Mouse (Mus musculus) gastrocnemius, postnatal 25 days (tissue): ENCODE data around the gene Gm5483. TPM values are rescaled to one million over a fixed set of nuclear protein-coding genes. Genes with fewer than 3 reads are reported as not detected.
"Not testable (repeated sequence)": the region's sequence is repeated elsewhere in the genome, so short reads cannot be mapped to it uniquely, and the experiment has no call there.

Experiments
- DNase-seq: peaks from one replicate; pipeline ENCODE4 v3.0.0; 2022
- long read RNA-seq, 2 experiments: library from polyadenylated mRNA; stranded (forward); transcript quantifications; one replicate each; pipeline ENCODE4 v2.0.0; 2021
- total RNA-seq, 2 experiments: library from RNA; stranded (reverse); gene quantifications; 1 replicate in 1 of 2; 2 replicates in 1 of 2; pipeline ENCODE4 v1.2.3; 2021

Gm5483 gene
- total RNA-seq = not detected
- long read RNA-seq, experiment 1 = 0 reads
- long read RNA-seq, experiment 2 = 0 reads

GRCm38 (mm10) chr16:36183912-36184311 lies at the start of gene Gm5483:
TSS of gene Gm5483 (plus strand) at chr16:36184212.
- not testable (repeated sequence) for DNase-seq

GRCm38 (mm10) chr16:36138201-36138600 lies 45.8 kb upstream of the Gm5483 start:
- no peak for DNase-seq

GRCm38 (mm10) chr16:36156402-36156975 lies 27.5 kb upstream of the Gm5483 start, which contains the start of gene Stfa2l1:
TSS of gene Stfa2l1 (plus strand) at chr16:36156811.
- no peak for DNase-seq

- DNase-seq = not testable (repeated sequence)
These were observed 16.2 kb upstream of the Gm5483 start for GRCm38 (mm10) chr16:36167841-36168240.

- DNase-seq = no peak
These were observed 7.9 kb upstream of the Gm5483 start for GRCm38 (mm10) chr16:36176108-36176507.

GRCm38 (mm10) chr16:36179910-36180309 lies 4.1 kb upstream of the Gm5483 start:
- no peak for DNase-seq

GRCm38 (mm10) chr16:36199226-36199625 lies 15.2 kb downstream of the Gm5483 start:
- no peak for DNase-seq

- DNase-seq = no peak
These were observed 19.8 kb downstream of the Gm5483 start for GRCm38 (mm10) chr16:36203846-36204245.

- not testable (repeated sequence) for DNase-seq
These were observed 21.7 kb downstream of the Gm5483 start for GRCm38 (mm10) chr16:36205684-36206083.

GRCm38 (mm10) chr16:36209967-36210453 lies 26.0 kb downstream of the Gm5483 start, which contains the start of gene Gm5416:
TSS of gene Gm5416 (plus strand) at chr16:36210403.
- DNase-seq = no peak

GRCm38 (mm10) chr16:36221168-36221567 lies 37.2 kb downstream of the Gm5483 start, which contains the start of gene 2010005H15Rik:
TSS of gene 2010005H15Rik (plus strand) at chr16:36221468.
- not testable (repeated sequence) for DNase-seq

Other genes starting within 250 kb of the Gm5483 start
- 1 to 10 TPM; 4.0 to 4.3 TPM for gene Parp9, start 245.7 kb upstream of the Gm5483 start, total RNA-seq
- gene Dtx3l, start 245.1 kb upstream of the Gm5483 start, total RNA-seq = 1 to 10 TPM; 3.2 to 4.2 TPM
- 100 to 1,000 TPM; 142 TPM for gene Kpna1, start 205.5 kb upstream of the Gm5483 start, total RNA-seq
- gene Wdr5b, start 143.0 kb upstream of the Gm5483 start, total RNA-seq = 1 to 10 TPM; 1.5 to 2.0 TPM
- 100 to 1,000 TPM; 115 to 131 TPM for gene Fam162a, start 112.6 kb upstream of the Gm5483 start, total RNA-seq
- 10 to 100 TPM; 27.7 to 28.4 TPM for gene Ccdc58, start 112.5 kb upstream of the Gm5483 start, total RNA-seq
- not detected for gene Csta1, start 53.0 kb upstream of the Gm5483 start, total RNA-seq
- gene Stfa2l1, start 27.4 kb upstream of the Gm5483 start, total RNA-seq = not detected
- gene Gm5416, start 26.2 kb downstream of the Gm5483 start, total RNA-seq = not detected
- gene 2010005H15Rik, start 37.3 kb downstream of the Gm5483 start, total RNA-seq = not detected
- not detected for gene Stfa1, start 92.7 kb downstream of the Gm5483 start, total RNA-seq
- gene BC117090, start 150.1 kb downstream of the Gm5483 start, total RNA-seq = not detected
- gene BC100530, start 183.5 kb downstream of the Gm5483 start, total RNA-seq = not detected
- not detected for gene Stfa2, start 224.2 kb downstream of the Gm5483 start, total RNA-seq